Mouse (Mus musculus) gastrocnemius, adult 18-20 months (tissue): Measurements from ENCODE around the gene Slc51a. TPM values are rescaled to one million over a fixed set of nuclear protein-coding genes. Genes with fewer than 3 reads are reported as not detected.
"Not testable (repeated sequence)": the region's sequence is repeated elsewhere in the genome, so short reads cannot be mapped to it uniquely, and the experiment has no call there.

Source experiments
- DNase-seq: peaks from one replicate; pipeline ENCODE4 v3.0.0; 2021; ENCODE audit warnings: low spot score
- total RNA-seq, 2 experiments: library from RNA; stranded (reverse); gene quantifications; 2 replicates each; pipeline ENCODE4 v1.2.3; 2021

Gene Slc51a
- total RNA-seq, 2 experiments from 2014 or later, result not detected

DNA sequence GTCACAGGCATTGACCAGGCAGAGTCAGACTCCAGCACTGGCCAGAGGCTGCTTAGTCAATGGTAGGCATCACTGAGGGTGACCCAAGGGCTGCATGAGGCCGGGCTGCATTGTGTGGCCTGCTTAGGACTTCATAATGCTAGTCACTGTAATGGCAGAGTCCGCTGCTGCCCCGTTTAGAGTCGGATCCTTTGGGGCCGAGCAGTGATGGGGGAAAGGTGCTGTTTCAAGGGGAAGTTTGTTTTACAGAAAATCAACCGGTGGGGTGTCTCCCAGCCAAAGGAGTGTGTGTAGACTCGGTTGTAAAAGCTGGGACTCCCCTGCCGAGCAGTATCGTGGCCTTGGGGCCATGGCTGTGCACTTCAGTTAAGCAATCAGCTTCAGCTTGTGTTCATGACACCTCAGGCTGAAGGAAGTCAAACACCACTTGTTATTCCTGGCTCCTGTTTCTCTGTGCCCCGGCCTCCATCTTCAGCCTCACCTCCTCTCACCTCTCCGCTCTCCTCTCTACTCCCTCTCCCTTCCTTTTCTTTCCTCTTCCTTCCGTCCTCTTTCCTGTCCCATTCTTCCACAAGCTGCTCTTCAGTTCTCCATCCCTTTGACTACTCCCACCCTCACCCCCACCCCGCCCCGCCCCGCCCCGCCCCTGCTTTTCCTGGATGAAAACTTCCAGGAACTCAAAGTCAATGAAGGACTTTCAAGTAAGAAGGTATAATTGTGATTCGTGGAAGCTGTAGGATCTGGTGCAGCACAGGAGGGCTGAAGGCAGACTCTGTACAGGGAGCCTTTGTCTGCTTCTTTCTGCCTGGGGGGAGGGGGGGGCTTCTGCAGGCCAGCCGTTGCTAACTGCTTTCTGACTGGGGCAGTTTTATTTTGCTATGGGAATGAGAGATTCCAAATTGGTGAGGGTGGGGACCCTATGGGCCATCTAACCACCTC, 23.0 kb upstream of the Slc51a start:
- DNase-seq, result no peak

DNA sequence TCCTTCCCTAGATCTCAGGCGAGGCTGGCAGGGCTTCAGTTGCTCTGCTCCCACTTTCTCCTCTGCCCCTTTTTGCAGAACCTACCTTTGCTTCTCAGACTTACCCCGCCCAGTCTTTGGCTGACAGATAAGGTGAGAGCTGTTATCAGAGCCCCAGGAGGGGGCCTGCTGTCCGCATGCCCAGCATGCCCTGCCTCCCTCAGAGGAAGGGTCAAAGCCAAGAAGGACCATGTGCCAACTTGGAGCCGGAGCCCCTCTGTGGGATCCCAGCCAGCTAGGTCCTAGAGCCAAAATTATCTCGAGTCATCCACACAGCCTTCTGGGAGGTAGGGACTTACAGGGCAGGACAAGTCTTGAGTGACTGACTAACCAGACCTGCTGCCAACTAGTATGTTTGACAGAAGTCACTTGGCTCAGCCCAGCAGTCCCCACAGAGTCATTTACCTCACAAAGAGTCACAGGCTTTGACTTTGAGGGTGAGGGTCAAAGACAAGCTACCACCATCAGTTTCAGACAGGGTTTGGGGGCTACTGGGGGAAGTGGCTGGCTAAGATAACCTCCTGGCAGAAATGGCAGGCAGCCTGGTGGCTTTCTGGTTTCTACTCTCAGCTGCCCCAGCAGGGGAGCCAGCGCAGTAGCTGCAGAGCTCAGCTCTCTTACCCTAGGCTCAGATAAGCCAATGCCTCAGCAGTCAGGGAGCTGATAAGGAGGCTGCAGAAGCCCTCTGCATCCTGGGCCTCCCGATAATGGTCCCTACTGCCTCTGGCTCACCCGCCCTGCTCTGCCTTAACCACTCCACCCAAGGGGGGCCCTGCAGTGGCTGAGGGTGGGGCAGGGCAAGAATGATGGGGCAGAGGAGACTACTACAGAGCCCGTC, 21.6 kb upstream of the Slc51a start:
- no peak for DNase-seq

DNA sequence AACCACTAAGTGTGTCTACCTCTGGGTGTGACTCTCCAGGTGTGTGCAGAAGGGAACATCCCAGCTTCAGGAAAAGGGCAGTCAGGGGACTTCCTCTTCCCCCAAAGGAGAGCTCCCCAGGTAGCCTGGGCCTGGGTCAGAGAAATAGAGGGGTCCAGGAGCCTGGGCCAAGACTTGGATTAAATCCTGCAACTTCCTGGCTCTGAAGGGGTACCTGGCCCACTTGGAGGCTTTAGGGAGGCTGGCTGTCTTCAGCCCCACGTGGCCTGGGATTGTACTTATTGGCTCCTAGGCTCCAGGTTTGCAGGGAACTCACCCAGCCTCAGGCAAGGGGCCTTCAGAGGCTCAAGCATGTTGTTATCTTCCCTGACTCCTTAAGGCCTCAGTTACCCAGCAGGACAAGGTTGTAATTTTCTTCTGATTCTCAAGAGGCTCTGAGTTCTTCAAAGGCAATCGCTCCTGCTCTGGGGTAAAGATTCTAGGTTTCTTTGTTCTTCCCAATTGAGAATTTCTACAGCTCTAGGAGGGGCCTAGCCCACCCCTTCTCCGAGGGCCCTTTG, 20.9 kb upstream of the Slc51a start:
- DNase-seq, result no peak

DNA sequence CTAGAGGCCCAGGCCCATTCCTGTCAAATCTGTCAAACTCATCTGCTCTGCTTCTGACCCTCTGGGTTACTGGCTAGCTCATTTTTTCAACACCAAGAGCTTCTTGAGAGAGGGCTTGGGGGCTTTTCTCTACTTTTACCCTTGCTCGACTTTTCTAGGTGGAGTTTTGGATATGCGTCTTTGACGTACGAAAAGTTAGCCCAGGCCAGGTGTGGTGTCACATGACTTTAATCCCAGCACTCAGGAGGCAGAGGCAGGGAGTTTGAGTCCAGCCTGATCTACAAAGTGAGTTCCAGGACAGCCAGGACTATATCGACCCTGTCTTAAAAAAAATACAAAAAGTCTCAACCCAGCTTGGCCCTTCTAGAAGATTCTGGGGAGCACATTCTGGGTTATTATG, 20.4 kb upstream of the Slc51a start:
- no peak for DNase-seq

DNA sequence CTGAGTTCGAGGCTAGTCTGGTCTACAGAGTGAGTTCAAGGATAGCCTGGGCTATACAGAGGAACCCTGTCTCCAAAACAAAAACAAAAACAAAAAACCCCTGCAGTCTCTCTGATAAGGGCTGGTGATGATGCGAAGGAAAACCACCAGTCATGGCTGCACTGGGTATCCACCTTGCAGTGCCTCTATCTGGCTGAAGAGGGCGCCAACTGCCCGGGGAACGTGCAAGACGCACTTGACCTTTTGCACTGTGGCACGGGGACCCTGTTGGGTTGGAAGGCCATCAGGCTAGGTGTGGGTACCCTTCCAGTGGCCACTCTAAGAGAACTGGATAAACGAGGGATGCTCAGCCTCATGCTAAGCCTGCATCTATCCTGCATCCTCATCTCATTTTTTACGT, 19.7 kb upstream of the Slc51a start:
- DNase-seq, result peak; percentile 63

DNA sequence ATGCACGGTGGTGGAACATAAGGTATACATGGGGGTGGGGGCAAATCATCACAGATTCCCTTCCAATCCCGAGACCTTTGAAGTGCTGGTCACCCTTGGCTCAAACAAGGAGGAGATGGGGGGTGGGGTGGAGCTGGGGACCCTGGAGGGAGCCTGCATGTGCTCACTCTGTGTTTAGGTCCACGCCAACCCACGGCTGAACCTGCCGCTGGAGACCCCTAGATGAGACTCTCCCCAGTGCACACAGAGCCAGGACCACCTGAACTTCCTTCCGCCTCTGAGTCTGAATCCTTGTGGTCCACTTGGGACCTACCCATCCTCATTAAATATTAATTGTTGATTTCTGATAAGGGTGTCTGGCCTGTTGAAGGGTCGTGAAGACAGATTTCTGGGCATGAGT, 19.2 kb upstream of the Slc51a start:
- DNase-seq, result no peak

DNA sequence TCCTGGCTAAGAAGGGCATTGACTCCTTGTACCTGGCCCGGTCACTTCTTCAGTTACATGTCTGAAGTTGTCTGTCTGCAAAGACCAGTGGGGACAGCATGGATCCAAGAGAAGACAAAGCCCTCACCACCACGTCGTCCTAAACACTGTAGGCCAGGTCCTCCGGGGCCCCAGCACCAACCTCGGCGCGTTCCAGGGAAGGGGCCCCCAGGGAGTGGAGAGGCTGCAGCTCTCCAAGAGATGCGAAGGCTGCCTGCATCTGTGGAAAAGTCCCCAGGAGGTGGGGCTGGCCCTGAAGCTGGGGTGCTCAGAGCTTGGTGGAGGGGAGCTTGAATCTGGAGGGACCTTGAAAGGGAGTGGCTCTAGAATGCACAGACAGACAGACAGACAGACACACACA, 18.6 kb upstream of the Slc51a start:
- DNase-seq, result no peak

DNA sequence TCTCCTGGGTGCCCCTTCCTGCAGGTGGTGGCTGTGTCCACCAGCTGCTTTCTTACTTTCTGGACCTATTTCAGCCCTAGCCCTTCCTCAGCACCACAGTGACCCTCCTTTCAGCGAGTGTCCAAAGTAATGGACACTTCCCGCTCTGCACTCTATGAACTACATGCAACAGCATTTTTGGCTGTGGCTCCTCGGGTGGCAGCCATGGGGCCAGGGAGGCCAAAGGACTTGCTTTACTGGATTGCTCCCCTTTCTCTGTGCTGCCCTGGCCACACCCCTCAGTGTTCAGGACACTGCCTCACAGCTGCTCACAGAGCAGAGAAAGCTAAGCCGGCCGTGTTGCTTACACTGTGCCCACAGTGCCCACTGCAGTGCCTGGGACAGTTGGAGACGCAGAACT, 16.0 kb upstream of the Slc51a start:
- DNase-seq, result no peak

DNA sequence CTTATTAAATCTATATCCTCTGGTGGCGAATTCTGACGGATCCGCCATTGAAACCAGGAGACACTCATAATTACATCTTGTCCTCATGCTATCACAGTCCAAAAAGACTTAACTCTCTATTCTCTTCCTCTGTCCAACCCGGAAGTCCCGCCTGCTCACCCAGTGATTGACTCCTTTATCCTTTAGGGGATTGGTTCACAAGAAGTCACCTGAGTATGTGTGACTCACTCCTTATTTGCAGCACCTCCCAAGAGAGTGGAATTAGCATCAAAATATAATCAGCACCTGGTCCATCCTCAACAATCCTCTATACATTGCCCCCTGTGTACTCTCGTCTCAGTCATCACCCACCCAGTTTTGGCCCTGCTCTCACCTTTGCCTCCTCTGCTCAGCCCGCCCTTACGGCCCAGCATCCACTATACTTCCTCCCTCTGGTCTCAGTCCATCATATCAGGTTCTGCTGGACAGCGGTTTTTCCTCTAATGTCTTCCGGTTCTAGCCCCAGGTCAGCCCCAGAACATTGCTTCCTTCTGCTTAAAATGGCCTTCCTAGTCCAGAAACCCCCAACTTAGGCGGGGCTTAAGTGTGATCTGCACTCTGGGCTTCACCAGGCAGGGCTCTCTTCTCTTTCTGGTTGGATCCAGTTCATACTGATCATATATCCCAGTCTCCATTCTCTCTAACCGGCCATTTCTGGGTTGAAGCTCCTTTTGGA, 15.1 kb upstream of the Slc51a start:
- no peak for DNase-seq

DNA sequence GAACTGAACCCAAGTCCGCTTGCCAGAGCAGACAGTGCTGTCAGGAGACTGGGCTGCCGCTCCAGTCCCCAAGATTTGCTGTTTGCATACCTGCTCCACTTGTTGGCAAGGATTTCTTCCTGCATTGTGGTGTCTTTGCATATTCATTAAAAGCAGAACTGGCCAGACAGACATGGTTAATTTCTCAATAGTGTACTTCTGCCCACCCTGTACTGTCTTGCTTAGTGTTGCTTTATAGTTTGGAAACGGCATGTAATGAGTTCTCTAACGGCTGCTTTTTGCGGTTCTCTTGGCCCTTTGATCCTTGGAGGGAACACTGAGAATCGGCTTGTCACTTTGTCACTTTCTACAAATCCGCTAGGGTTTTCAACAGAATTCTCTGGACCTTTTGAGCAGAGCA, 13.8 kb upstream of the Slc51a start:
- no peak for DNase-seq

DNA sequence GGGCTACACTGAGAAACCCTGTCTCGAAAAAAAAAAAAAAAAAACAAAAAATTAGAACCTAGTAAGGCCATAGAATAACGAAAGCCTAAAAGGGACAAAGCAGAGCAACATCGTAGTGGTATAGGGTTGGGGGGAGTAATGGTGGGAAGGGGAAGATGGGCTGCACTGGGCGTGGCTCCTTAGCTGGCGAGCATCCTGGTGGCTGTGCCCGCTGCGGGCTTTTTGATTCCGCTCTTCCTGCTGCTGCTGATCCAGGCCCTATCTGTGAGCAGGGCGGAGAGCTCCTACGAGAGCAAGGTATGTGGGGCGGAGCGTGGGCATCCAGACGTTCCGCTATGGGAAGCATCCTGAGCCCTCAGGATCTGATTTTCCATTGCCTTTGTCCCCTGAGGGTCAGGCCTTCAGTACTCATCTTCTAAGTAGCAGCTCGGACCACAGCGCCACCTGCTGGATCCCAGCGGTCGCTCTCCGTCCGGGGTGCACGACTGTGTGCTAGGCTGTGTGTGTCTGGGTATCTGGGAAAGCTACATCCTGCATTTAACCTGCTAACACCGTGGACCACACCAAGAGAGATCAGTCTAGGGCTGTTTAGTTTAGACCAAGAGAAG, 11.9 kb upstream of the Slc51a start:
- DNase-seq, result peak; percentile 82

DNA sequence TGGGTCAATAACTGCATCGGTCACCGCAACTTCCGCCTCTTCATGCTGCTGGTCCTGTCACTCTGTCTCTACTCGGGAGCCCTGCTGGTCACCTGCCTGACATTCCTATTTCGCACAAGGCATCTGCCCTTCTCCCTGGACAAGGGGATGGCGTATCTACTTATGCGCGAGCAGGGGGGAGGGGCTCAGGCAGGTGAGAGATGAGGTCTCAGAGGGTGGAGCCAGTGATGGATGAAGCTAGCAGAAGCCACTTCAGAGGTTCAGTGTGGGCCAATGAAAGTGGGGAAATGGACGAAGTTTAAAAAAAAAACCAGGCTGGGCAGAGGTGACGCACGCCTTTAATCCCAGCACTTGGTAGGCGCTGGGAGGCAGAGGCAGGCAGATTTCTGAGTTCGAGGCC, 11.3 kb upstream of the Slc51a start:
- DNase-seq, result no peak

DNA sequence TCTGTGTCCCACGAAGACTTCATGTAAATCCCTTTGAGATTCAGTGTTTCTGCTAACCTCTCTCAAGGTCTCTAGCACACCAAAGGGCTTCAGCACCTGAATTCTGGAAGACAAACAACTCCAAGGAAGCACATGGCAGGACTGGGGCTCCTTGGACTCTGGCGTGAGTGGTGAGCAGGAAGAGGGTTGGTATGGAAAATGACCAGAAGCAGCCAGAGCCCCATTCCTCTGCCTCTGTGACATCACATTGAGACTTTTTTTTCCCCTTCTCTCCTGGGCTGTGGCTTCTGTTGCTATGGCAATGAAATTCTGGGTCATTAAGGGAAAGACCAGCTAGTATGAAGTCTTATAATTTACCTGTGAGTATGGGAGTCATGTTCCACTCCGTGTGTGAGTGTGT, 8.3 kb upstream of the Slc51a start, which contains the start of gene Zdhhc19:
Gene Zdhhc19, plus strand, starts transcription at position 301 of the 400 bp plus-strand sequence.
- DNase-seq, result no peak

DNA sequence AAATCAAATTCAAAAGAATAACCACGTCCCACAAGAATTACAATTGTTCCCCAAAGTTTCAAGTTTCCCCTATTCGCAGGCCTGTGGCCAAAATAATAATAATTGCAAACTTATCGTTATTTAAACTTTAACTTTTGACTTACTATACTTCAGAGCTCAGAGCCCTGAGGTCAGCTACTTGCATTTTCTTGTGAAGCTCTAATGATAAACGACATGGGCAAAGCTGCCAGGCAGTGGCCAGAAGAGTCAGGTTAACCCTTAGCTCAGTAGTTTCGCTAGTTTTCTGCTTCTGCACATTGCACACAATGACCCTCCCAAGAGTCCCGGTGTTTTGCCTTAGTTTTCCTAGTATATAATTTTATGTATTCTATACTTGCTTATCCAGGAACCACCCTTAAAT, 6.7 kb upstream of the Slc51a start:
- not testable (repeated sequence) for DNase-seq

DNA sequence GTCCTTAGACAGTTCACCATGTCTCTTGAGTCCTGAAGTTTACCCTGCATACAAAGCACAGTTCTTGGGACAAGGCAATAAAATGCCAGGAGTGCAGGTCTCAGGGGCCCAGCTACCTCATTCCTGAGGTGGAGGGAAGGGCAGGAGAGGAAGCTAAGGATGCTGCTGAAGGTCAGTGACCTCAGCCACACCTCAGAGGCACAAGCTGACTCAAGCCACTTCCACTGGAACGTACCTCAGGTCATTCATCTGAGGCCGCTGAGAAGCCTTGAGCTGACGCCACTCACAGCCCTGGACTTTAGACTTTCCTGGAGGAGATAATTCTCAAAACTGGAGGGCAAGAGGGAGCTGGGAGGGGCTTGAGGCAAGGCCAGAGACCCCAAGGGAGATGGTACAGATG, 1.3 kb upstream of the Slc51a start:
- no peak for DNase-seq

DNA sequence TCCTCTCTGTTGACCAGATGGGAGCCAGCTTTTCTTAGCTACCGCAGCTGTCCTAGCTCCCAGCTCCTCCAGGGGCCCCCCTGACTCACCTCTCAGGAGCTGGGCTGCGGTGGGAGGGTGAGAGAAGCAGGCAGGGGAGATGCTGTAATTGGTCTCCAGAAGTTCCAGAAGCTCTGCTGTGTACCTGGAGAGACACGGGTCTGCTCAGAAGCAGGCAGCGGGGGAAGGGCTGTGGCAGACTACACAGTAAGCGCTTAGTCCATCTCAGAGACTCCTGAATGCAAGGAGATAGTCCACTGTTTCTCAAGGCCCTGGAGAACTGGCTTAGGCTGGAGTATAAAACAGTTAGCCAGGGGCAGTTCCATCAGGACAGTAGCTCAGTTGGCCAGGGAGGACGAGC, 1.6 kb downstream of the Slc51a start:
- DNase-seq, result no peak

DNA sequence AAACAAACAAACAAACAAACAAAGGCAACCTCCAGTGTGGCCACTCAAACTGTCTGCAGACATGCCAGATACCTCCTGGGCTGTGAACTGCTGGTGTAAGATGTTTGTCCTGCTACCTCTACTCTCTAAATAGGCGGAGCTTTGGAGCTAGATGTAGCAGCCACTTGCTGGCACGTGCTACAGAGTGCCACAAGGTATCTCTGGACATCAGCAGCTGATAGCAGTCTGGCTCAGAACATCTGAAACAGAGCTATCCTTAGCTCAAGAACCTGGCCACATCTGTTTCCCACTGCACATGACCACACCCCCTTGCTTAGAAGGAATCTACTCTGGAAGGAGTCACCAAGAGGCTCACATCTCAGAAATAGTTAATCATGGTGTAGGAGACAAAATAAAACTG, 2.5 kb downstream of the Slc51a start:
- DNase-seq, result no peak

DNA sequence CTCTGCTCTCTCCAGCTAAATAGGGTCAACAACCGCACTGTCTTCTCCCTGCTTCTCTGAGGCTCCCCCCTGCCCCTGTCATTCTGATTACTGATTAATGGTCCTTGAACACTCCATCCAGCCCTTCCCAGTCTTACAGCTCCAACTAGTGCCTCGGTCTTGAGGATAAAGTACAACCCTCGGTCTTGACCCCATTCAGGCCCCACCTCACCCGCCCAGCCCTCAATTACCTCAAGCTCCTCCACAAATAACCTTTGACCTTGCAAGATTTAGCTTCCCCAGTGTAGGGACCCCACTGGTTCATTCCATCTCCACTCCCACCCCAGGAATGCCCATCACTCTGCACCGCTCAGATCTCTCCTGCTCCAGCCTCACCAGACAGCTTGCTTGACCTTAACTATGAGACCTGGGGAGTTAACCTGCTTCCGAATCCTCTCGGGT, 3.2 kb downstream of the Slc51a start:
- no peak for DNase-seq

DNA sequence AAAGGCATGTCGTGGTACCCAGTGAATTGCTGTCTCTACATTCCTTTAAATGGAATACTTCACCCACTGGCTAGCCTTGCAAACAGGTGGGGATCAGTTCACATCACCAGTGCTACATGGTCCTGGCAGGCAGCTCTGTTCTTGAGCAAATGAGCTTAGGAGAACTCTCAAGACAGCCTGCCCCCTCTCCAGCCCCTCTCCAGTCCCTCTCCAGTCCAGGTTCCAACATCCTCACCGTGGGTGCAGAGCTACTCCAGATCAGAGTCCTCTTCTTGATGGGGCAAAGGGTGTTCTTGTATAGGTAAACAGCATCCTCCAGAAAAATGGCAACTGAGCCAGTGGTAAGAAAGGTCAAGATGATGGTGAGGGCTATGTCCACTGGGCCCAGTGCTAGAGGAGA, 8.3 kb downstream of the Slc51a start:
- DNase-seq, result no peak

DNA sequence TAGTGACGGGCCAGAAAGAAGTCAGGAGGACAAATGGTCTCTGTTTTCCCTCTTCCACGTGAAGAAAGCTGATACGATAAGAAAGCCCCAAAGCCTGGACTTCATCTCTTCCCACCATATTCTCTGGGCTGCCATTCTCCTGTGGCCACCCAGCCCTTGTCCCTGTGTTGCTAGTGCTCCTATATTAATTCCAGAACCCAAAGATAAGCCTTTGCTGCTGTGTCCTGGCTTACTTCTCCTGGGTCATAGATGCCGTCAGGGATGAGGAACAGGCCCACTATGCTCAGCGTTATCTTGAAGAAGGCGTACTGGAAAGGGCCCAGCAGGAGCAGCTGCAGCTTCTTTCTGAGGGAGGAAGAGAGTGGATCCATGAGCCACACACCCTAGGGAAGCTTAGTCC, 10.4 kb downstream of the Slc51a start:
- no peak for DNase-seq
